Comparison of ENCODE assay signal across 8 mouse cellular contexts in genomic region chr3:122274241-122275024, GRCm38 (mm10). TPM values are rescaled to one million over a fixed set of nuclear protein-coding genes. Genes with fewer than 3 reads are reported as not detected.
DNase-seq lines count a peak whose midpoint lies in the region; ATAC-seq and TF ChIP-seq lines count a peak whose summit lies in the region.

TSS of gene Dnttip2 (plus strand) at chr3:122274388.

- peak within 1 kb of the TSS; percentile 93 for H3K4me3 ChIP-seq in bone marrow, adult 2 months (replicated peaks; ENCODE audit: control insufficient read depth, low read depth, low read length)
- H3K4me3 ChIP-seq in embryonic facial prominence, embryonic 15.5 days (replicated peaks): peak within 1 kb of the TSS; percentile 81
- H3K4me3 ChIP-seq in kidney, embryonic 14.5 days (ENCODE audit: low read length): peak within 1 kb of the TSS; percentile 99
- H3K4me3 ChIP-seq in liver, embryonic 11.5 days (ENCODE audit: low read depth, low read length): peak within 1 kb of the TSS; percentile 97
- peak within 1 kb of the TSS; percentile 98 for H3K4me3 ChIP-seq in stomach, embryonic 14.5 days (ENCODE audit: low read depth, low read length)

- peaks cover 3% of the 10 kb centered on the region; the same call in 1 of the 2 replicates for H3K4me1 ChIP-seq in bone marrow, adult 2 months (ENCODE audit: control insufficient read depth, insufficient read depth, low read length)
- peaks cover 31% of the 10 kb centered on the region for H3K4me1 ChIP-seq in embryonic facial prominence, embryonic 15.5 days
- peaks cover 20% of the 10 kb centered on the region; the same call in 1 of the 2 replicates for H3K4me1 ChIP-seq in kidney, embryonic 14.5 days (ENCODE audit: control insufficient read depth, insufficient read depth, low read length)
- peaks cover 39% of the 10 kb centered on the region for H3K4me1 ChIP-seq in liver, embryonic 11.5 days (replicated peaks; ENCODE audit: control insufficient read depth, insufficient read depth, low read length)
- peaks cover 27% of the 10 kb centered on the region for H3K4me1 ChIP-seq in stomach, embryonic 14.5 days (ENCODE audit: control insufficient read depth, insufficient read depth, low read length)

- peak; percentile 96 for DNase-seq in A20 (ENCODE audit: low read depth, low spot score)
- peak; percentile 85 to 93 for DNase-seq in heart, adult 9 months (ENCODE audit: low spot score in 2 of 2)
- peak; percentile 87 for DNase-seq in liver, embryonic 11.5 days (ENCODE audit: low spot score)
- peak; percentile 87 for DNase-seq in naive thymus-derived CD4-positive, alpha-beta T cell, adult 2 months (ENCODE audit: low read depth)

- peak; percentile 97 for ATAC-seq in embryonic facial prominence, embryonic 15.5 days (ENCODE audit: insufficient number of reproducible peaks, low FRiP score, low TSS enrichment, low read depth)
- peak; percentile 97 for ATAC-seq in kidney, embryonic 14.5 days (ENCODE audit: low FRiP score, low TSS enrichment)
- ATAC-seq in liver, embryonic 11.5 days (replicated peaks; ENCODE audit: low FRiP score): peak; percentile 92
- ATAC-seq in stomach, embryonic 14.5 days (ENCODE audit: insufficient number of reproducible peaks, insufficient read depth, low FRiP score, low read depth): peak; percentile 95

- WGBS in bone marrow, adult 2 months: under 1% methylated on average over 57 of the region's 57 CpGs
- under 1% methylated on average over 57 of the region's 57 CpGs for WGBS in embryonic facial prominence, embryonic 15.5 days
- WGBS in kidney, embryonic 14.5 days: under 1% methylated on average over 57 of the region's 57 CpGs
- under 1% methylated on average over 57 of the region's 57 CpGs for WGBS in liver, embryonic 11.5 days
- WGBS in stomach, embryonic 14.5 days: under 1% methylated on average over 57 of the region's 57 CpGs

- peak within 1 kb of the TSS; percentile 90 for H3K27ac ChIP-seq in bone marrow, adult 2 months (ENCODE audit: control insufficient read depth, insufficient read depth, low read depth, low read length, poor library complexity)
- H3K27ac ChIP-seq in embryonic facial prominence, embryonic 15.5 days (replicated peaks): peak within 1 kb of the TSS; percentile 61
- H3K27ac ChIP-seq in kidney, embryonic 14.5 days (ENCODE audit: low read depth, low read length): peak within 1 kb of the TSS; percentile 53
- peak within 1 kb of the TSS; percentile 69 for H3K27ac ChIP-seq in liver, embryonic 11.5 days (ENCODE audit: low read depth, low read length)
- H3K27ac ChIP-seq in stomach, embryonic 14.5 days (ENCODE audit: low read length): peak within 1 kb of the TSS; percentile 61; the same call in 1 of the 2 replicates

- peak within 1 kb of the TSS; percentile 53 for H3K4me2 ChIP-seq in embryonic facial prominence, embryonic 15.5 days (replicated peaks)
- H3K4me2 ChIP-seq in kidney, embryonic 14.5 days (replicated peaks; ENCODE audit: low read depth, low read length): peak within 1 kb of the TSS; percentile 72
- peak within 1 kb of the TSS; percentile 83 for H3K4me2 ChIP-seq in liver, embryonic 11.5 days
- peak within 1 kb of the TSS; percentile 72 for H3K4me2 ChIP-seq in stomach, embryonic 14.5 days (replicated peaks; ENCODE audit: low read depth, low read length)

- H3K9ac ChIP-seq in embryonic facial prominence, embryonic 15.5 days: peak within 1 kb of the TSS; percentile 86
- H3K9ac ChIP-seq in kidney, embryonic 14.5 days (ENCODE audit: low read depth, low read length): peak within 1 kb of the TSS; percentile 89
- peak within 1 kb of the TSS; percentile 98 for H3K9ac ChIP-seq in liver, embryonic 11.5 days (ENCODE audit: low read depth, low read length)
- H3K9ac ChIP-seq in stomach, embryonic 14.5 days (replicated peaks; ENCODE audit: low read depth, low read length): peak within 1 kb of the TSS; percentile 90

- H3K27me3 ChIP-seq in embryonic facial prominence, embryonic 15.5 days: no peaks in the 10 kb centered on the region
- no peaks in the 10 kb centered on the region for H3K27me3 ChIP-seq in kidney, embryonic 14.5 days (ENCODE audit: control insufficient read depth, insufficient read depth, low read length)
- H3K27me3 ChIP-seq in liver, embryonic 11.5 days (replicated peaks; ENCODE audit: control insufficient read depth, insufficient read depth, low read length): no peaks in the 10 kb centered on the region
- H3K27me3 ChIP-seq in stomach, embryonic 14.5 days (ENCODE audit: control insufficient read depth, insufficient read depth, low read length): no peaks in the 10 kb centered on the region

- TF ChIP-seq POLR2A in bone marrow, adult 2 months (IDR thresholded peaks at IDR 0.05; ENCODE audit: borderline replicate concordance, control insufficient read depth, low read depth, low read length): peak; percentile 54; the same call in 1 of the 2 replicates

- H3K9me3 ChIP-seq in embryonic facial prominence, embryonic 15.5 days (replicated peaks): no peaks in the 10 kb centered on the region
- no peaks in the 10 kb centered on the region for H3K9me3 ChIP-seq in kidney, embryonic 14.5 days (ENCODE audit: control insufficient read depth, low read length)
- H3K9me3 ChIP-seq in liver, embryonic 11.5 days (ENCODE audit: control insufficient read depth, low read length): no peaks in the 10 kb centered on the region
- no peaks in the 10 kb centered on the region for H3K9me3 ChIP-seq in stomach, embryonic 14.5 days (ENCODE audit: control insufficient read depth, low read depth, low read length)

- no peak for TF ChIP-seq CTCF in bone marrow, adult 2 months (IDR thresholded peaks at IDR 0.05; ENCODE audit: control insufficient read depth, insufficient read depth, low read length)

- H3K36me3 ChIP-seq in embryonic facial prominence, embryonic 15.5 days: peaks cover 42% of the 10 kb centered on the region
- peaks cover 44% of the 10 kb centered on the region for H3K36me3 ChIP-seq in kidney, embryonic 14.5 days (ENCODE audit: control insufficient read depth, insufficient read depth, low read length)
- peaks cover 30% of the 10 kb centered on the region; the same call in 1 of the 2 replicates for H3K36me3 ChIP-seq in liver, embryonic 11.5 days (ENCODE audit: control insufficient read depth, insufficient read depth, low read length)
- peaks cover 37% of the 10 kb centered on the region for H3K36me3 ChIP-seq in stomach, embryonic 14.5 days (ENCODE audit: control insufficient read depth, insufficient read depth, low read length)

RNA-seq across cellular contexts. Expression of gene Dnttip2, which starts in this region (rescaled TPM):
- polyA plus RNA-seq in bone marrow, adult 2 months (2011; ENCODE audit: insufficient read depth, insufficient read length, low replicate concordance, missing spikeins): 11.8 and 33.5 TPM in 2 replicates
- polyA plus RNA-seq in embryonic facial prominence, embryonic 15.5 days (2015; fragmentation: Nextera tagmentation; extraction: Ambion mirVana): 63.8 and 65.0 TPM in 2 replicates
- 82.3 and 85.5 TPM in 2 replicates for polyA plus RNA-seq in kidney, embryonic 14.5 days (2014; fragmentation: Nextera tagmentation; extraction: Ambion mirVana)
- 93.7 and 102 TPM in 2 replicates for polyA plus RNA-seq in liver, embryonic 11.5 days (2014; fragmentation: Nextera tagmentation; extraction: Ambion mirVana)
- polyA plus RNA-seq in stomach, embryonic 14.5 days (2014; fragmentation: Nextera tagmentation; extraction: Ambion mirVana): 72.3 and 77.6 TPM in 2 replicates

Comparison
In these comparisons a context has a peak if more than half of its experiments do, and no peak if none do; other contexts are left out.
1. Peak in every context shown above with its lines: DNase-seq, ATAC-seq, H3K4me3 ChIP-seq and H3K27ac ChIP-seq.